Mouse (Mus musculus) heart, embryonic 14.5 days (tissue): Measurements from ENCODE around the gene Fdxr. TPM values are rescaled to one million over a fixed set of nuclear protein-coding genes. Genes with fewer than 3 reads are reported as not detected.
A peak's percentile ranks its signal among the peaks of the same experiment; 100 is the strongest.

Experiments used
- ATAC-seq: fragments of 200-750 bp; cut with Nextera tagmentation; 2 replicates; pipeline ENCODE4 v1.8.0; 2017; ENCODE audit warnings: low read depth, moderate TSS enrichment; ENCODE audit not compliant: insufficient number of reproducible peaks, insufficient read depth, low FRiP score
- H3K27ac ChIP-seq, 2 experiments: fragments of 200-500 bp in 1 of 2; fragments of 300-500 bp in 1 of 2; sonication (generic) in 1 of 2; replicated peaks in 1 of 2; 2 replicates each; pipeline ENCODE4 v1.5.1; 2012 to 2014; ENCODE audit warnings: low read depth in 2 of 2, low read length in 2 of 2, control low read depth in 1 of 2, mild to moderate bottlenecking in 1 of 2, mixed read lengths in 1 of 2; ENCODE audit not compliant: control insufficient read depth in 1 of 2, insufficient read depth in 1 of 2
- H3K27me3 ChIP-seq: fragments of 300-500 bp; sonication (generic); 2 replicates; pipeline ENCODE4 v1.6.1; 2014; ENCODE audit warnings: mild to moderate bottlenecking, low read length, control low read depth; ENCODE audit not compliant: control insufficient read depth, insufficient read depth
- H3K36me3 ChIP-seq: fragments of 300-500 bp; sonication (generic); 2 replicates; pipeline ENCODE4 v1.6.1; 2014; ENCODE audit warnings: mild to moderate bottlenecking, control low read depth, low read length, mixed read lengths; ENCODE audit not compliant: control insufficient read depth, insufficient read depth
- H3K4me1 ChIP-seq, 2 experiments: fragments of 200-500 bp in 1 of 2; fragments of 300-500 bp in 1 of 2; sonication (generic) in 1 of 2; 2 replicates each; pipeline ENCODE4 v1.6.1; 2012 to 2014; ENCODE audit warnings: low read length in 2 of 2, control low read depth in 1 of 2, mixed read lengths in 1 of 2; ENCODE audit not compliant: control insufficient read depth in 2 of 2, insufficient read depth in 2 of 2
- H3K4me2 ChIP-seq: fragments of 300-500 bp; sonication (generic); 2 replicates; pipeline ENCODE4 v1.6.1; 2014; ENCODE audit warnings: mild to moderate bottlenecking, low read length
- H3K4me3 ChIP-seq, 2 experiments: fragments of 200-500 bp in 1 of 2; fragments of 300-500 bp in 1 of 2; sonication (generic) in 1 of 2; 2 replicates each; pipeline ENCODE4 v1.5.1; 2012 to 2014; ENCODE audit warnings: low read length in 2 of 2, mild to moderate bottlenecking in 2 of 2, control low read depth in 1 of 2, low read depth in 1 of 2, moderate library complexity in 1 of 2; ENCODE audit not compliant: control insufficient read depth in 1 of 2, insufficient read depth in 1 of 2
- H3K9ac ChIP-seq: fragments of 300-500 bp; sonication (generic); 2 replicates; pipeline ENCODE4 v1.6.1; 2014; ENCODE audit warnings: mild to moderate bottlenecking, low read length
- H3K9me3 ChIP-seq: fragments of 300-500 bp; sonication (generic); 2 replicates; pipeline ENCODE4 v1.6.1; 2016; ENCODE audit warnings: low read length, control low read depth; ENCODE audit not compliant: control insufficient read depth
- WGBS: fragments of 180-500 bp; shearing (Covaris S2); extraction: QIAGEN DNeasy Blood & Tissue Kit; methylation state at CpG from one replicate; pipeline ENCODE4 v1.1.7; 2014; 5-methylcytosine and 5-hydroxymethylcytosine counted together
- polyA plus RNA-seq: library from polyadenylated mRNA; unstranded; fragments of >200 nt; fragmentation: Nextera tagmentation; extraction: Ambion mirVana; gene quantifications from 2 replicates; pipeline ENCODE4 v1.2.1, GENCODE M21; 2014

Fdxr gene
- 9.3 and 9.4 TPM in 2 replicates for polyA plus RNA-seq

- no peaks in the 10 kb centered on the region for H3K36me3 ChIP-seq
- WGBS: under 1% methylated on average over 42 of the region's 42 CpGs
- H3K4me3 ChIP-seq: peak within 1 kb of the TSS; percentile 67 to 94
- peaks cover 9 to 13% of the 10 kb centered on the region in 2 experiments for H3K4me1 ChIP-seq
- H3K27me3 ChIP-seq: no peaks in the 10 kb centered on the region
- no peaks in the 10 kb centered on the region for H3K9me3 ChIP-seq
- peak within 1 kb of the TSS; percentile 88 to 97 for H3K27ac ChIP-seq
- peak within 1 kb of the TSS; percentile 89 for H3K4me2 ChIP-seq
- peak; percentile 93 for ATAC-seq
- H3K9ac ChIP-seq: peak within 1 kb of the TSS; percentile 80
Observed at GRCm38 (mm10) chr11:115276780-115277603, at the start of gene Fdxr. TSS of gene Fdxr (minus strand) at chr11:115277050.

- no peak overlapping the region for H3K4me3 ChIP-seq
- H3K27ac ChIP-seq: no peak overlapping the region
- no peak overlapping the region for H3K4me2 ChIP-seq
- ATAC-seq: no peak
- WGBS: 16% methylated on average over 32 of the region's 32 CpGs
- peaks cover 81% of the 10 kb centered on the region for H3K27me3 ChIP-seq
- H3K36me3 ChIP-seq: no peaks in the 10 kb centered on the region
- no peaks in the 10 kb centered on the region; a peak in 1 of 4 replicates for H3K4me1 ChIP-seq
- H3K9me3 ChIP-seq: no peaks in the 10 kb centered on the region
- H3K9ac ChIP-seq: no peak overlapping the region
Observed at GRCm38 (mm10) chr11:115323354-115323753, 46.5 kb upstream of the Fdxr start.

- no peak for ATAC-seq
Observed at GRCm38 (mm10) chr11:115321906-115322693, 45.2 kb upstream of the Fdxr start, which contains the start of gene Ush1g. TSS of gene Ush1g (minus strand) at chr11:115322041.

GRCm38 (mm10) chr11:115319704-115320383, 43.0 kb upstream of the Fdxr start:
- no peaks in the 10 kb centered on the region; a peak in 1 of 4 replicates for H3K4me1 ChIP-seq
- no peak for ATAC-seq
- H3K9ac ChIP-seq: no peak overlapping the region
- H3K27me3 ChIP-seq: peaks cover 100% of the 10 kb centered on the region
- no peak overlapping the region for H3K27ac ChIP-seq
- no peaks in the 10 kb centered on the region for H3K9me3 ChIP-seq
- WGBS: 5% methylated on average over 18 of the region's 18 CpGs
- no peak overlapping the region for H3K4me2 ChIP-seq
- H3K4me3 ChIP-seq: no peak overlapping the region
- H3K36me3 ChIP-seq: no peaks in the 10 kb centered on the region

More at GRCm38 (mm10) chr11:115321906-115322693, 45.2 kb upstream of the Fdxr start, which contains the start of gene Ush1g:
- WGBS: 6% methylated on average over 35 of the region's 35 CpGs
- Histone ChIP-seq H3K9ac (no peak within 1 kb of the TSS), H3K36me3 (no peaks in the 10 kb centered on the region), H3K27ac (no peak within 1 kb of the TSS), H3K9me3 (no peaks in the 10 kb centered on the region), H3K4me3 (no peak within 1 kb of the TSS), H3K4me1 (no peaks in the 10 kb centered on the region; a peak in 1 of 4 replicates), H3K27me3 (peaks cover 91% of the 10 kb centered on the region), H3K4me2 (peak within 1 kb of the TSS; percentile 18)

- no peak overlapping the region for H3K4me3 ChIP-seq
- peaks cover 97% of the 10 kb centered on the region for H3K27me3 ChIP-seq
- H3K27ac ChIP-seq: no peak overlapping the region
- H3K4me2 ChIP-seq: 0 out of 2 replicates have a peak overlapping the region, but pooled peaks have one; percentile 1
- ATAC-seq: no peak
- WGBS: 6% methylated on average over 63 of the region's 63 CpGs
- H3K4me1 ChIP-seq: no peaks in the 10 kb centered on the region; a peak in 1 of 4 replicates
- no peaks in the 10 kb centered on the region for H3K9me3 ChIP-seq
- H3K9ac ChIP-seq: no peak overlapping the region
- H3K36me3 ChIP-seq: no peaks in the 10 kb centered on the region
Observed at GRCm38 (mm10) chr11:115318245-115319027, 41.6 kb upstream of the Fdxr start.

- no peak overlapping the region for H3K4me2 ChIP-seq
- WGBS: 55% methylated on average over 7 of the region's 7 CpGs
- H3K27ac ChIP-seq: no peak overlapping the region
- peaks cover 93% of the 10 kb centered on the region for H3K27me3 ChIP-seq
- no peaks in the 10 kb centered on the region; a peak in 1 of 4 replicates for H3K4me1 ChIP-seq
- H3K9me3 ChIP-seq: no peaks in the 10 kb centered on the region
- no peak overlapping the region for H3K4me3 ChIP-seq
- no peak for ATAC-seq
- no peak overlapping the region for H3K9ac ChIP-seq
- H3K36me3 ChIP-seq: no peaks in the 10 kb centered on the region
Observed at GRCm38 (mm10) chr11:115317204-115317603, 40.4 kb upstream of the Fdxr start.
